28 mouse cellular contexts compared by ENCODE assay signal in the genomic region with DNA sequence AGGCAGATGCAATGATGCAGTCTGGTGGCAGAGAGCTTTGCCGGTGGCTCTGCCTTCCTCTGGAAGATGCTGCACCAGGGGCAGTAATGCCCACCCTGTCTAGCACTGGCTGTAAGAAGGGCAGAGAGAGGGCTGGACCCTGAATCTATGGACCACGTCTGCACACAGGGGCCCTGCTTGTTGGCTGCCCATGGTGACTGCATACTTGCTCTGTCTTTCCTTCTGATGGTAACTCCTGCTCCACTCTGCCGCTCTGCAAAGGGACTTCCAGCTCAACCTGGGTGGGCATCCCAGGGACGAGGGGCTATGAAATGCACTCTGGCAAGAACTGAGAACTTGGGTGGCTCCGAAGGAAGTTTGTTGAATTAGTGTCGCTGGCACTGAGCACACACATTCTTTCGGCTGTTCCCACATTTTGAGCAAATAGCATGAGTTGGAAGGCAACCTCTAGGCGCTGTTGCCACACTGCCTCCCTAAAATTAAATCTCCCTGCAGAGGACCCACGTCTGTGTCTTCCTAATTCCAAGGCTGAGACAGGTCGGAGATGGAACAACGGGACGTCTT. TPM values are rescaled to one million over a fixed set of nuclear protein-coding genes. Genes with fewer than 3 reads are reported as not detected.
DNase-seq lines count a peak whose midpoint lies in the region; ATAC-seq lines count a peak whose summit lies in the region.
"Had no signal": no experiment of that assay in that cellular context is flagged by ENCODE, and none has a peak within 500 bp of the region (broad histone marks: within the 10 kb centered on the region; RNA-seq: fewer than 3 reads in every experiment).

No protein-coding gene starts in this region.

- H3K27me3 ChIP-seq in hindbrain, embryonic 10.5 days (ENCODE audit: insufficient read depth, poor library complexity, severe bottlenecking), result no peaks in the 10 kb centered on the region
- H3K27me3 ChIP-seq in hindbrain, embryonic 16.5 days (replicated peaks; ENCODE audit: control insufficient read depth, insufficient read depth, low read length), result no peaks in the 10 kb centered on the region
- peaks cover 9% of the 10 kb centered on the region; the same call in 1 of the 2 replicates for H3K27me3 ChIP-seq in midbrain, embryonic 10.5 days (ENCODE audit: low read depth, poor library complexity, severe bottlenecking)
- H3K27me3 ChIP-seq in midbrain, embryonic 16.5 days (ENCODE audit: control insufficient read depth, insufficient read depth, low read depth, low read length), result no peaks in the 10 kb centered on the region
- no peaks in the 10 kb centered on the region for H3K27me3 ChIP-seq in embryonic facial prominence, embryonic 13.5 days
- no peaks in the 10 kb centered on the region for H3K27me3 ChIP-seq in limb, embryonic 15.5 days
- H3K27me3 ChIP-seq: hindbrain, embryonic 12.5 days; neural tube, embryonic 12.5 days had no signal

- H3K4me2 ChIP-seq in hindbrain, embryonic 16.5 days (ENCODE audit: low read length), result no peak overlapping the region
- no peak overlapping the region for H3K4me2 ChIP-seq in midbrain, embryonic 16.5 days (ENCODE audit: low read length)
- H3K4me2 ChIP-seq in embryonic facial prominence, embryonic 13.5 days, result peak overlapping the region; percentile 24
- H3K4me2 ChIP-seq in limb, embryonic 15.5 days, result no peak overlapping the region
- H3K4me2 ChIP-seq: hindbrain, embryonic 12.5 days; neural tube, embryonic 12.5 days had no signal

- H3K36me3 ChIP-seq in hindbrain, embryonic 10.5 days, result no peaks in the 10 kb centered on the region
- H3K36me3 ChIP-seq in hindbrain, embryonic 16.5 days (ENCODE audit: control insufficient read depth, insufficient read depth, low read length), result no peaks in the 10 kb centered on the region
- no peaks in the 10 kb centered on the region for H3K36me3 ChIP-seq in midbrain, embryonic 10.5 days
- no peaks in the 10 kb centered on the region for H3K36me3 ChIP-seq in midbrain, embryonic 16.5 days (ENCODE audit: control insufficient read depth, insufficient read depth, low read length)
- no peaks in the 10 kb centered on the region for H3K36me3 ChIP-seq in embryonic facial prominence, embryonic 13.5 days
- no peaks in the 10 kb centered on the region for H3K36me3 ChIP-seq in limb, embryonic 15.5 days
- H3K36me3 ChIP-seq: hindbrain, embryonic 12.5 days; neural tube, embryonic 12.5 days had no signal

- H3K9me3 ChIP-seq in hindbrain, embryonic 10.5 days, result no peaks in the 10 kb centered on the region
- H3K9me3 ChIP-seq in hindbrain, embryonic 16.5 days (ENCODE audit: control insufficient read depth, low read length), result no peaks in the 10 kb centered on the region
- H3K9me3 ChIP-seq in midbrain, embryonic 10.5 days (replicated peaks), result no peaks in the 10 kb centered on the region
- no peaks in the 10 kb centered on the region for H3K9me3 ChIP-seq in midbrain, embryonic 16.5 days (replicated peaks; ENCODE audit: control insufficient read depth, low read length, poor library complexity, severe bottlenecking)
- no peaks in the 10 kb centered on the region for H3K9me3 ChIP-seq in embryonic facial prominence, embryonic 13.5 days
- H3K9me3 ChIP-seq in limb, embryonic 15.5 days, result no peaks in the 10 kb centered on the region
- H3K9me3 ChIP-seq: hindbrain, embryonic 12.5 days; neural tube, embryonic 12.5 days had no signal

- peaks cover 48% of the 10 kb centered on the region for H3K4me1 ChIP-seq in hindbrain, embryonic 10.5 days (replicated peaks)
- peaks cover 13% of the 10 kb centered on the region for H3K4me1 ChIP-seq in hindbrain, embryonic 16.5 days (ENCODE audit: control insufficient read depth, insufficient read depth, low read depth, low read length)
- peaks cover 53% of the 10 kb centered on the region for H3K4me1 ChIP-seq in midbrain, embryonic 10.5 days
- H3K4me1 ChIP-seq in midbrain, embryonic 16.5 days (ENCODE audit: control insufficient read depth, insufficient read depth, low read length), result peaks cover 21% of the 10 kb centered on the region
- H3K4me1 ChIP-seq in embryonic facial prominence, embryonic 13.5 days, result peaks cover 43% of the 10 kb centered on the region
- peaks cover 36% of the 10 kb centered on the region for H3K4me1 ChIP-seq in limb, embryonic 15.5 days

- no peak overlapping the region for H3K9ac ChIP-seq in hindbrain, embryonic 16.5 days (ENCODE audit: low read depth, low read length)
- no peak overlapping the region for H3K9ac ChIP-seq in midbrain, embryonic 16.5 days (ENCODE audit: low read depth, low read length)
- H3K9ac ChIP-seq in embryonic facial prominence, embryonic 13.5 days, result no peak overlapping the region
- no peak overlapping the region for H3K9ac ChIP-seq in limb, embryonic 15.5 days
- H3K9ac ChIP-seq: hindbrain, embryonic 12.5 days; neural tube, embryonic 12.5 days had no signal

- WGBS in hindbrain, embryonic 10.5 days, result 58% methylated on average over 12 of the region's 12 CpGs
- WGBS in hindbrain, embryonic 16.5 days, result 57% methylated on average over 12 of the region's 12 CpGs
- WGBS in midbrain, embryonic 10.5 days, result 63% methylated on average over 12 of the region's 12 CpGs
- WGBS in midbrain, embryonic 16.5 days, result 64% methylated on average over 12 of the region's 12 CpGs
- 50% methylated on average over 12 of the region's 12 CpGs for WGBS in embryonic facial prominence, embryonic 13.5 days
- WGBS in limb, embryonic 15.5 days, result 44% methylated on average over 12 of the region's 12 CpGs

- H3K4me3 ChIP-seq in hindbrain, embryonic 10.5 days, result no peak overlapping the region
- no peak overlapping the region for H3K4me3 ChIP-seq in hindbrain, embryonic 16.5 days (ENCODE audit: low read length)
- H3K4me3 ChIP-seq in midbrain, embryonic 10.5 days, result no peak overlapping the region
- H3K4me3 ChIP-seq in midbrain, embryonic 16.5 days (ENCODE audit: low read depth, low read length), result no peak overlapping the region
- no peak overlapping the region for H3K4me3 ChIP-seq in embryonic facial prominence, embryonic 13.5 days
- no peak overlapping the region for H3K4me3 ChIP-seq in limb, embryonic 15.5 days
- H3K4me3 ChIP-seq: gastrocnemius, adult 2 months; hindbrain, embryonic 12.5 days; myocyte; neural tube, embryonic 12.5 days had no signal

- H3K27ac ChIP-seq in hindbrain, embryonic 10.5 days, result peak overlapping the region; percentile 72
- H3K27ac ChIP-seq in hindbrain, embryonic 16.5 days (ENCODE audit: low read depth, low read length), result no peak overlapping the region
- peak overlapping the region; percentile 74 for H3K27ac ChIP-seq in midbrain, embryonic 10.5 days (replicated peaks)
- H3K27ac ChIP-seq in midbrain, embryonic 16.5 days (ENCODE audit: low read length), result no peak overlapping the region
- peak overlapping the region; percentile 71 for H3K27ac ChIP-seq in embryonic facial prominence, embryonic 13.5 days
- H3K27ac ChIP-seq in limb, embryonic 15.5 days, result 0 out of 2 replicates have a peak overlapping the region, but pooled peaks have one; percentile 12
- H3K27ac ChIP-seq: gastrocnemius, adult 2 months; hindbrain, embryonic 12.5 days; kidney, postnatal 0 days; macrophage; neural tube, embryonic 12.5 days had no signal

- peak; percentile 5 for DNase-seq in hindbrain, embryonic 10.5 days (ENCODE audit: low spot score)
- no peak for DNase-seq in midbrain, embryonic 10.5 days (ENCODE audit: low spot score)
- no peak for DNase-seq in gastrocnemius, postnatal 14 days
- DNase-seq: adrenal gland, postnatal 14 days; cerebellum, adult 11 months; cerebellum, adult 9-10 months; cerebellum, postnatal 36 days; gastrocnemius, adult 2 months; kidney, adult 8-10 months; kidney, postnatal 4 days; layer of hippocampus, postnatal 36 days; left cerebral cortex, postnatal 4 days; right cerebral cortex, adult 18-20 months; spleen, adult 18-20 months had no signal

- intact Hi-C loops in gastrocnemius, postnatal 14 days (cut with DNase I; ENCODE audit: low total_unique reads), result no loop called here

- ATAC-seq in hindbrain, embryonic 16.5 days, result no peak
- no peak for ATAC-seq in midbrain, embryonic 16.5 days
- no peak for ATAC-seq in embryonic facial prominence, embryonic 13.5 days (ENCODE audit: insufficient number of reproducible peaks, insufficient read depth, low FRiP score, low TSS enrichment, low read depth)
- no peak for ATAC-seq in limb, embryonic 15.5 days (ENCODE audit: insufficient number of reproducible peaks, low FRiP score, low TSS enrichment, low read depth)
- ATAC-seq: forebrain, embryonic 16.5 days; intestine, embryonic 16.5 days had no signal

RNA-seq across cellular contexts. Expression of gene Twist2, which starts 38.7 kb away (rescaled TPM):
- polyA plus RNA-seq in hindbrain, embryonic 10.5 days (2016; fragmentation: Nextera tagmentation; extraction: Ambion mirVana), result 19.7 and 19.8 TPM in 2 replicates
- 1.7 and 2.0 TPM in 2 replicates for polyA plus RNA-seq in hindbrain, embryonic 16.5 days (2015; fragmentation: Nextera tagmentation; extraction: Ambion mirVana)
- polyA plus RNA-seq in midbrain, embryonic 10.5 days (2016; fragmentation: Nextera tagmentation; extraction: Ambion mirVana), result 9.4 and 12.3 TPM in 2 replicates
- polyA plus RNA-seq in midbrain, embryonic 16.5 days (2015; fragmentation: Nextera tagmentation; extraction: Ambion mirVana), result 2.6 and 3.5 TPM in 2 replicates
- polyA plus RNA-seq in embryonic facial prominence, embryonic 13.5 days (2015; fragmentation: Nextera tagmentation; extraction: Ambion mirVana), result 92.9 and 101 TPM in 2 replicates
- polyA plus RNA-seq in limb, embryonic 15.5 days (2015; fragmentation: Nextera tagmentation; extraction: Ambion mirVana), result 66.3 and 71.2 TPM in 2 replicates
- total RNA-seq in gastrocnemius, postnatal 14 days (2021), result 1 to 10 TPM; 2.0 to 2.5 TPM
- total RNA-seq: liver, adult 2 months; megakaryocyte-erythroid progenitor cell, adult 5-6 weeks had no signal
- polyA plus RNA-seq: liver, embryonic 16.5 days; macrophage had no signal

Comparison
In these comparisons a context has a peak if more than half of its experiments do, and no peak if none do; other contexts are left out.
1. H3K27ac ChIP-seq: peak in hindbrain, embryonic 10.5 days (single experiment), midbrain, embryonic 10.5 days (single experiment), embryonic facial prominence, embryonic 13.5 days (single experiment) and limb, embryonic 15.5 days (single experiment); none in hindbrain, embryonic 16.5 days (single experiment) and midbrain, embryonic 16.5 days (single experiment).